Mouse (Mus musculus) CH12.LX (cell line): ENCODE data around the gene Ttf1. TPM values are rescaled to one million over a fixed set of nuclear protein-coding genes. Genes with fewer than 3 reads are reported as not detected.

Experiments
- DNase-seq: peaks from one replicate; pipeline ENCODE4 v3.0.0-alpha.2; 2013; ENCODE audit errors: extremely low read depth
- H3K27ac ChIP-seq: 2 replicates; pipeline ENCODE4 v1.5.1; 2012; ENCODE audit warnings: low read depth, mild to moderate bottlenecking, control low read depth, moderate library complexity; ENCODE audit not compliant: insufficient read depth
- H3K27me3 ChIP-seq: replicated peaks from 2 replicates; pipeline ENCODE3; 2012; ENCODE audit warnings: inconsistent platforms
- H3K36me3 ChIP-seq, 2 experiments: replicated peaks in 1 of 2; 2 replicates each; pipeline versions ENCODE3 to v1.6.1; 2012; ENCODE audit warnings: inconsistent platforms in 1 of 2, low read length in 1 of 2, mild to moderate bottlenecking in 1 of 2, mixed read lengths in 1 of 2, moderate library complexity in 1 of 2; ENCODE audit not compliant: control insufficient read depth in 1 of 2, insufficient read depth in 1 of 2
- H3K4me1 ChIP-seq, 2 experiments: 2 replicates each; pipeline ENCODE4 v1.6.1; 2012; ENCODE audit warnings: inconsistent platforms in 1 of 2, moderate library complexity in 1 of 2; ENCODE audit not compliant: insufficient read depth in 2 of 2, control insufficient read depth in 1 of 2
- H3K4me2 ChIP-seq: 2 replicates; pipeline ENCODE4 v1.6.1; 2012; ENCODE audit warnings: low read depth, mild to moderate bottlenecking, control low read depth; ENCODE audit not compliant: poor library complexity, insufficient read depth, severe bottlenecking
- H3K4me3 ChIP-seq, 3 experiments: fragments of 150-350 bp in 1 of 3; sonication (generic) in 1 of 3; replicated peaks in 1 of 3; 2 replicates each; pipeline versions ENCODE3 to v1.5.1; 2011 to 2012; ENCODE audit warnings: low read depth in 2 of 3, low read length in 2 of 3, mild to moderate bottlenecking in 2 of 3, moderate library complexity in 2 of 3, control low read depth in 1 of 3, improper control_type of control experiment in 1 of 3, inconsistent platforms in 1 of 3, mixed read lengths in 1 of 3; ENCODE audit not compliant: poor library complexity in 1 of 3
- H3K79me2 ChIP-seq: replicated peaks from 2 replicates; pipeline ENCODE4 v1.6.1; 2012; ENCODE audit warnings: mild to moderate bottlenecking, moderate library complexity; ENCODE audit not compliant: control insufficient read depth, poor library complexity, insufficient read depth, severe bottlenecking; ENCODE audit errors: extremely low read depth
- H3K9ac ChIP-seq: 2 replicates; pipeline ENCODE4 v1.6.1; 2012; ENCODE audit warnings: low read depth, mild to moderate bottlenecking, control low read depth, moderate library complexity; ENCODE audit not compliant: insufficient read depth
- H3K9me3 ChIP-seq: replicated peaks from 2 replicates; pipeline ENCODE3; 2012; ENCODE audit warnings: low read length, inconsistent platforms, mixed read lengths
- BHLHE40 ChIP-seq: IDR thresholded peaks from 2 replicates; pipeline ENCODE4 v1.6.1; 2011; ENCODE audit warnings: mild to moderate bottlenecking, low read depth, low read length, improper control_type of control experiment
- CHD1 ChIP-seq: IDR thresholded peaks from 2 replicates; pipeline ENCODE4 v1.6.1; 2012; ENCODE audit warnings: low read depth, low read length, improper control_type of control experiment, inconsistent platforms
- CHD2 ChIP-seq: IDR thresholded peaks from 2 replicates; pipeline ENCODE4 v1.6.1; 2011; ENCODE audit warnings: low read length, improper control_type of control experiment
- CTCF ChIP-seq, 2 experiments: IDR thresholded peaks in 1 of 2; conservative IDR thresholded peaks in 1 of 2; 2 replicates each; pipeline ENCODE4 v1.5.1; 2011 to 2012; ENCODE audit warnings: low read depth in 2 of 2, low read length in 2 of 2, improper control_type of control experiment in 1 of 2, inconsistent platforms in 1 of 2, mild to moderate bottlenecking in 1 of 2, moderate library complexity in 1 of 2
- E2F4 ChIP-seq: IDR thresholded peaks from 2 replicates; pipeline ENCODE4 v1.6.1; 2011; ENCODE audit warnings: low read depth, low read length, improper control_type of control experiment; ENCODE audit not compliant: insufficient replicate concordance
- ETS1 ChIP-seq: conservative IDR thresholded peaks from 2 replicates; pipeline ENCODE4 v1.6.1; 2012; ENCODE audit warnings: low read depth, mild to moderate bottlenecking, inconsistent platforms, low read length, improper control_type of control experiment, moderate library complexity
- GABPA ChIP-seq: IDR thresholded peaks from 2 replicates; pipeline ENCODE4 v1.6.1; 2012; ENCODE audit warnings: low read depth, low read length, improper control_type of control experiment, inconsistent platforms; ENCODE audit not compliant: insufficient replicate concordance
- IRF4 ChIP-seq: IDR thresholded peaks from 2 replicates; pipeline ENCODE4 v1.6.1; 2014; ENCODE audit warnings: low read depth, mild to moderate bottlenecking, inconsistent platforms, low read length, improper control_type of control experiment
- JUN ChIP-seq: IDR thresholded peaks from 2 replicates; pipeline ENCODE4 v1.6.1; 2011; ENCODE audit warnings: low read depth, mild to moderate bottlenecking, low read length, improper control_type of control experiment, moderate library complexity; ENCODE audit not compliant: insufficient read depth
- JUND ChIP-seq: conservative IDR thresholded peaks from 2 replicates; pipeline ENCODE4 v1.6.1; 2011; ENCODE audit warnings: low read depth, low read length, improper control_type of control experiment
- KAT2A ChIP-seq: IDR thresholded peaks from 2 replicates; pipeline ENCODE4 v1.6.1; 2012; ENCODE audit warnings: low read length, improper control_type of control experiment, inconsistent platforms; ENCODE audit not compliant: insufficient replicate concordance
- MEF2A ChIP-seq: IDR thresholded peaks from 2 replicates; pipeline ENCODE4 v1.6.1; 2014; ENCODE audit warnings: low read depth, mild to moderate bottlenecking, inconsistent platforms, low read length, improper control_type of control experiment, borderline replicate concordance
- MXI1 ChIP-seq: IDR thresholded peaks from 2 replicates; pipeline ENCODE4 v1.6.1; 2011; ENCODE audit warnings: mild to moderate bottlenecking, low read depth, low read length, improper control_type of control experiment
- NELFE ChIP-seq: IDR thresholded peaks from 2 replicates; pipeline ENCODE4 v1.6.1; 2011; ENCODE audit warnings: low read depth, low read length, improper control_type of control experiment
- NRF1 ChIP-seq: IDR thresholded peaks from 2 replicates; pipeline ENCODE4 v1.6.1; 2014; ENCODE audit warnings: low read depth, mild to moderate bottlenecking, inconsistent platforms, low read length, improper control_type of control experiment, moderate library complexity
- POLR2A ChIP-seq: IDR thresholded peaks from 2 replicates; pipeline ENCODE4 v1.6.1; 2011; ENCODE audit warnings: low read depth, mild to moderate bottlenecking, improper control_type of control experiment, low read length
- POLR2AphosphoS2 ChIP-seq: IDR thresholded peaks from 2 replicates; pipeline ENCODE4 v1.6.1; 2011; ENCODE audit warnings: low read depth, low read length, improper control_type of control experiment
- RCOR1 ChIP-seq: conservative IDR thresholded peaks from 2 replicates; pipeline ENCODE4 v1.6.1; 2012; ENCODE audit warnings: low read depth, mild to moderate bottlenecking, inconsistent platforms, low read length, improper control_type of control experiment
- SMC3 ChIP-seq: IDR thresholded peaks from 2 replicates; pipeline ENCODE4 v1.6.1; 2011; ENCODE audit warnings: low read depth, low read length, improper control_type of control experiment
- TCF12 ChIP-seq: IDR thresholded peaks from 2 replicates; pipeline ENCODE4 v1.6.1; 2014; ENCODE audit warnings: low read depth, mild to moderate bottlenecking, inconsistent platforms, low read length, improper control_type of control experiment
- USF1 ChIP-seq: IDR thresholded peaks from 2 replicates; pipeline ENCODE4 v1.6.1; 2014; ENCODE audit warnings: low read depth, mild to moderate bottlenecking, inconsistent platforms, low read length, improper control_type of control experiment
- USF2 ChIP-seq: conservative IDR thresholded peaks from 2 replicates; pipeline ENCODE4 v1.6.1; 2011; ENCODE audit warnings: low read depth, low read length, improper control_type of control experiment
- ZC3H11A ChIP-seq: IDR thresholded peaks from 2 replicates; pipeline ENCODE4 v1.6.1; 2012; ENCODE audit warnings: low read depth, mild to moderate bottlenecking, inconsistent platforms, low read length, improper control_type of control experiment
- ZKSCAN1 ChIP-seq: IDR thresholded peaks from 2 replicates; pipeline ENCODE4 v1.6.1; 2012; ENCODE audit warnings: low read depth, inconsistent platforms, low read length, improper control_type of control experiment, borderline replicate concordance
- ZMIZ1 ChIP-seq: IDR thresholded peaks from 2 replicates; pipeline ENCODE4 v1.6.1; 2012; ENCODE audit warnings: low read depth, mild to moderate bottlenecking, inconsistent platforms, low read length, improper control_type of control experiment
- dilution Hi-C: fragments of 300-500 bp; cut with MboI; formaldehyde crosslinking; loops from 2 replicates; pipeline ENCODE4 v1.14.3; 2020; ENCODE audit warnings: low sequenced_read_pairs; ENCODE audit not compliant: extremely low pct_unique_long_range_greater_than_20kb, extremely low pct_ligation_motif_present
- in situ Hi-C: fragments of 300-500 bp; cut with MboI; formaldehyde crosslinking; loops from 3 replicates; pipeline ENCODE4 v1.14.3; 2019; ENCODE audit warnings: low sequenced_read_pairs, low pct_ligation_motif_present, low pct_unique_long_range_greater_than_20kb, mixed read lengths
- polyA plus RNA-seq: library from polyadenylated mRNA; unstranded; fragments of >175 nt; gene quantifications from 2 replicates; pipeline ENCODE4 v1.2.1, GENCODE M21; 2012; ENCODE audit warnings: low read depth; ENCODE audit not compliant: insufficient read length
- total RNA-seq, 2 experiments: library from RNA; depleted of rRNA; stranded (reverse); fragments of 300-350 nt in 1 of 2; fragments of >200 nt in 1 of 2; gene quantifications; 2 replicates each; pipeline ENCODE4 v1.2.3; 2012 to 2014

Ttf1 gene
- total and polyA plus RNA-seq, 3 experiments: 9.5 to 11.7 (median 10.9) TPM

DNA sequence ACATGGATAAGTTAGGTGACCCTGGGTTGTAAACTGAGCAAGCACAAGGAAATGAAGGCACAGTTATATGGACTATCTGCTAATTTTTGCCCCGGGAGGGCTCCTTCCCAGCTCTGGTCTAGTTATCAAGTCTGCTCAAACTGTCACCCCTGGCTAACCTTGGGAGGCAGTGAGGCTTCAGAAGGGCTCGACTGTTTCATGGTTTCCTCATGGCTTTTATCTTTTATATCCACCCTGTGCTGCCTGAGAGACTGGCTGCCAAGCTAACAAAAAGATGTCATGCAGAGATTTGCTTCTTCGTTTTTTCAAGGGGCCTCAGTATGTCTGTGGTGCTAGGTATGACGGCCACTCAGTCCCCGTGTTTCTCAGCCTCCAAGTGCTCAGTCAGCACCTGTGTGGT lies 41.4 kb upstream of the Ttf1 start:
- Histone ChIP-seq H3K4me1 (peaks cover 6 to 10% of the 10 kb centered on the region in 2 experiments; a peak in 3 of 4 replicates), H3K9me3 (no peaks in the 10 kb centered on the region), H3K4me3 (no peak overlapping the region), H3K27me3 (peaks cover 57% of the 10 kb centered on the region), H3K4me2 (no peak overlapping the region)
- TF ChIP-seq MEF2A (no peak), ZKSCAN1 (no peak), CHD1 (no peak), NRF1 (no peak), JUN (no peak), POLR2AphosphoS2 (no peak), CHD2 (no peak), MXI1 (no peak), SMC3 (no peak), KAT2A (no peak)
- TF ChIP-seq, all 38 proteins: peak for 0
- Histone ChIP-seq H3K79me2 (no peaks in the 10 kb centered on the region), H3K9ac (no peak overlapping the region), H3K36me3 (no peaks in the 10 kb centered on the region), H3K27ac (no peak overlapping the region)
- no peak for DNase-seq
- dilution Hi-C loops (no loop called here), in situ Hi-C loops (no loop called here)

DNA sequence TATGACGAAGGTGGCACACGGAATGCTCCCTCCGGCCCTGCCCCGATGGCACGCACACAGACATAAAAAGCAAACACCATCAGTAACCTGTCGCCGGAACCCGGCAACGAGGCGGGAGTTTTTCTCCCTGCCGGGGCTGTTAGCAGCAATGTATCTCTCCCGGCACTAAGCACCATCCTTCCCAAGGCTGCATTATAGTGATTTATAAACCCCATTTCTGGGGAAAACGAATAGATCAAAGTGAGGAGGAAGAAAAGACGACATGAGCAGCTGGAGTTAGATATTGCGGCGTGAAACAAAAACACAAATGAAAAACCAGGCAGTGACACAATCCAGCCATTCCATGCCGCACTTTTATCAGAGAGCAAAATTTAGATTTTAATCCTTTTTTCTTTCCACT lies 39.0 kb upstream of the Ttf1 start:
- Histone ChIP-seq H3K27me3 (peaks cover 51% of the 10 kb centered on the region), H3K4me3 (no peak overlapping the region)
- no peak for DNase-seq
- in situ Hi-C loops: no loop called here
- no peak for TF ChIP-seq USF2
- no peak for TF ChIP-seq ZMIZ1
- no peak for TF ChIP-seq MEF2A
- TF ChIP-seq E2F4: no peak
- TF ChIP-seq JUND: no peak
- no peak for TF ChIP-seq TCF12
- TF ChIP-seq ETS1: no peak
- TF ChIP-seq NELFE: no peak
- no peak for TF ChIP-seq GABPA
- no peak for TF ChIP-seq CTCF (conservative IDR thresholded peaks at IDR 0.05 in 1 of 2, IDR thresholded peaks at IDR 0.05 in 1 of 2; ENCODE audit: low read depth in 2 of 2, low read length in 2 of 2)
- no peak for TF ChIP-seq POLR2A
- TF ChIP-seq MXI1: no peak
- TF ChIP-seq ZC3H11A: no peak
- no peak for TF ChIP-seq NRF1
- TF ChIP-seq IRF4: no peak
- TF ChIP-seq USF1: no peak
- TF ChIP-seq RCOR1: no peak
- no peak for TF ChIP-seq BHLHE40
- TF ChIP-seq POLR2AphosphoS2: no peak
- TF ChIP-seq, all 38 proteins: peak for 0
- Histone ChIP-seq H3K4me1 (peaks cover 6 to 8% of the 10 kb centered on the region in 2 experiments; a peak in 3 of 4 replicates), H3K36me3 (no peaks in the 10 kb centered on the region), H3K9ac (no peak overlapping the region), H3K9me3 (peaks cover 1% of the 10 kb centered on the region), H3K27ac (no peak overlapping the region), H3K79me2 (no peaks in the 10 kb centered on the region), H3K4me2 (no peak overlapping the region)
- dilution Hi-C loops: no loop called here
